Mouse (Mus musculus) CD4-positive, CD25-positive, alpha-beta regulatory T cell, adult 9 weeks (primary cell): ENCODE measurements around the gene Mfsd1. TPM values are rescaled to one million over a fixed set of nuclear protein-coding genes. Genes with fewer than 3 reads are reported as not detected.

ENCODE experiments used
- polyA plus RNA-seq: library from polyadenylated mRNA; unstranded; fragments of 100-300 nt; shearing (Covaris generic); gene quantifications from one replicate; pipeline ENCODE4 v1.2.1, GENCODE M21; 2017

Gene Mfsd1
- polyA plus RNA-seq: 37.9 TPM

GRCm38 (mm10) chr3:67582273-67583124 lies at the start of gene Mfsd1:
Gene Mfsd1 (plus strand): TSS chr3:67582741.

Other genes starting within 250 kb of the Mfsd1 start
- 0.50 TPM for gene Mlf1, start 208.6 kb upstream of the Mfsd1 start, polyA plus RNA-seq
- not detected for gene Gm17402, start 207.6 kb upstream of the Mfsd1 start, polyA plus RNA-seq
- 55.7 TPM for gene Gfm1, start 152.6 kb upstream of the Mfsd1 start, polyA plus RNA-seq
- gene Lxn, start 118.8 kb upstream of the Mfsd1 start, polyA plus RNA-seq: 52.9 TPM
- gene Rarres1, start 67.2 kb upstream of the Mfsd1 start, polyA plus RNA-seq: 0.35 TPM